Mouse (Mus musculus) bone marrow, adult 2 months (tissue): Measurements from ENCODE around the gene Med13.

Experiments
- CTCF ChIP-seq: fragments of 200-500 bp; IDR thresholded peaks from 2 replicates; pipeline ENCODE4 v1.5.1; 2011; ENCODE audit warnings: low read length, control low read depth; ENCODE audit not compliant: control insufficient read depth, insufficient read depth
- POLR2A ChIP-seq: fragments of 200-500 bp; IDR thresholded peaks from 2 replicates; pipeline ENCODE4 v1.6.1; 2011; ENCODE audit warnings: low read depth, mild to moderate bottlenecking, control low read depth, low read length, borderline replicate concordance; ENCODE audit not compliant: control insufficient read depth

GRCm38 (mm10) chr11:86388821-86389480 is 31.5 kb upstream of the Med13 start:
- TF ChIP-seq CTCF (no peak), POLR2A (no peak)
